Mouse (Mus musculus) spleen, postnatal 10 days (tissue): ENCODE data around the gene Rhoh.

Experiments used
- DNase-seq, 2 experiments: peaks; one replicate each; pipeline ENCODE4 v3.0.0; 2021 to 2022; ENCODE audit warnings: low spot score in 2 of 2

Rhoh gene

GRCm38 (mm10) chr5:65926666-65927065 lies 65.7 kb downstream of the Rhoh start:
- peak in 1 of 2 experiments; percentile 26 for DNase-seq

- peak in 1 of 2 experiments; percentile 76 for DNase-seq
Observed at GRCm38 (mm10) chr5:65929162-65929561, 68.1 kb downstream of the Rhoh start.

GRCm38 (mm10) chr5:65930171-65930570 lies 69.2 kb downstream of the Rhoh start:
- no peak for DNase-seq

- DNase-seq: no peak
Observed at GRCm38 (mm10) chr5:65933258-65933657, 72.2 kb downstream of the Rhoh start.

GRCm38 (mm10) chr5:65933764-65934163 lies 72.8 kb downstream of the Rhoh start:
- no peak for DNase-seq

GRCm38 (mm10) chr5:65934783-65935182 lies 73.8 kb downstream of the Rhoh start, which contains the start of gene Chrna9:
Gene Chrna9, plus strand, starts transcription at chr5:65934921.
- no peak for DNase-seq

- no peak for DNase-seq
Observed at GRCm38 (mm10) chr5:65937011-65937726, 76.2 kb downstream of the Rhoh start.

- peak; percentile 76 to 89 for DNase-seq
Observed at GRCm38 (mm10) chr5:65937998-65938715, 77.1 kb downstream of the Rhoh start.

GRCm38 (mm10) chr5:65941145-65941544 lies 80.1 kb downstream of the Rhoh start:
- no peak for DNase-seq
